Comparison of ENCODE assay signal across 8 mouse cellular contexts in genomic region chr5:19429290-19429689, GRCm38 (mm10).
DNase-seq lines count a peak whose midpoint lies in the region; ATAC-seq lines count a peak whose summit lies in the region.

No protein-coding gene starts in this region.

- 40% methylated on average over 2 of the region's 2 CpGs for WGBS in neural tube, embryonic 11.5 days

- no peak overlapping the region for H3K4me2 ChIP-seq in neural tube, embryonic 11.5 days (ENCODE audit: low read depth)

- H3K27ac ChIP-seq in neural tube, embryonic 11.5 days (ENCODE audit: low read depth, low read length), result no peak overlapping the region

- ATAC-seq in neural tube, embryonic 11.5 days (ENCODE audit: insufficient read depth, low FRiP score, low TSS enrichment), result peak; percentile 67; the same call in 1 of the 2 replicates
- ATAC-seq in monocyte, adult 5-6 weeks (replicated peaks; ENCODE audit: insufficient number of reproducible peaks, low FRiP score, low TSS enrichment, poor library complexity, severe bottlenecking), result no peak

- peak; percentile 18 for DNase-seq in adrenal gland, adult 2 months
- no peak for DNase-seq in adrenal gland, postnatal 4 days (ENCODE audit: low spot score in 2 of 2)
- peak; percentile 23 for DNase-seq in 416B (ENCODE audit: low read depth)
- DNase-seq in cerebellum, adult 9-11 months, result peak; percentile 37
- DNase-seq in frontal cortex, postnatal 10 days (ENCODE audit: low spot score in 2 of 2), result peak; percentile 4 to 21
- DNase-seq in layer of hippocampus, postnatal 14 days (ENCODE audit: low spot score in 2 of 2), result peak; percentile 14 to 64
- peak; percentile 11 for DNase-seq in neural tube, embryonic 11.5 days (ENCODE audit: low spot score)

- H3K9me3 ChIP-seq in neural tube, embryonic 11.5 days (ENCODE audit: control insufficient read depth, low read length), result no peaks in the 10 kb centered on the region

- H3K4me1 ChIP-seq in neural tube, embryonic 11.5 days (ENCODE audit: control insufficient read depth, insufficient read depth, low read length), result no peaks in the 10 kb centered on the region

- H3K27me3 ChIP-seq in neural tube, embryonic 11.5 days (ENCODE audit: control insufficient read depth, insufficient read depth, low read length), result no peaks in the 10 kb centered on the region

- no peak overlapping the region for H3K9ac ChIP-seq in neural tube, embryonic 11.5 days (ENCODE audit: low read length)

- no peaks in the 10 kb centered on the region for H3K36me3 ChIP-seq in neural tube, embryonic 11.5 days (ENCODE audit: control insufficient read depth, insufficient read depth, low read length)

- no peak overlapping the region for H3K4me3 ChIP-seq in neural tube, embryonic 11.5 days (ENCODE audit: low read depth, low read length)

Comparison
In these comparisons a context has a peak if more than half of its experiments do, and no peak if none do; other contexts are left out.
1. DNase-seq: peak in adrenal gland, adult 2 months (single experiment), 416B (single experiment), cerebellum, adult 9-11 months (single experiment), frontal cortex, postnatal 10 days (2 of 2), layer of hippocampus, postnatal 14 days (2 of 2) and neural tube, embryonic 11.5 days (single experiment); none in adrenal gland, postnatal 4 days (0 of 2).